8 mouse cellular contexts compared by ENCODE assay signal in the genomic region with DNA sequence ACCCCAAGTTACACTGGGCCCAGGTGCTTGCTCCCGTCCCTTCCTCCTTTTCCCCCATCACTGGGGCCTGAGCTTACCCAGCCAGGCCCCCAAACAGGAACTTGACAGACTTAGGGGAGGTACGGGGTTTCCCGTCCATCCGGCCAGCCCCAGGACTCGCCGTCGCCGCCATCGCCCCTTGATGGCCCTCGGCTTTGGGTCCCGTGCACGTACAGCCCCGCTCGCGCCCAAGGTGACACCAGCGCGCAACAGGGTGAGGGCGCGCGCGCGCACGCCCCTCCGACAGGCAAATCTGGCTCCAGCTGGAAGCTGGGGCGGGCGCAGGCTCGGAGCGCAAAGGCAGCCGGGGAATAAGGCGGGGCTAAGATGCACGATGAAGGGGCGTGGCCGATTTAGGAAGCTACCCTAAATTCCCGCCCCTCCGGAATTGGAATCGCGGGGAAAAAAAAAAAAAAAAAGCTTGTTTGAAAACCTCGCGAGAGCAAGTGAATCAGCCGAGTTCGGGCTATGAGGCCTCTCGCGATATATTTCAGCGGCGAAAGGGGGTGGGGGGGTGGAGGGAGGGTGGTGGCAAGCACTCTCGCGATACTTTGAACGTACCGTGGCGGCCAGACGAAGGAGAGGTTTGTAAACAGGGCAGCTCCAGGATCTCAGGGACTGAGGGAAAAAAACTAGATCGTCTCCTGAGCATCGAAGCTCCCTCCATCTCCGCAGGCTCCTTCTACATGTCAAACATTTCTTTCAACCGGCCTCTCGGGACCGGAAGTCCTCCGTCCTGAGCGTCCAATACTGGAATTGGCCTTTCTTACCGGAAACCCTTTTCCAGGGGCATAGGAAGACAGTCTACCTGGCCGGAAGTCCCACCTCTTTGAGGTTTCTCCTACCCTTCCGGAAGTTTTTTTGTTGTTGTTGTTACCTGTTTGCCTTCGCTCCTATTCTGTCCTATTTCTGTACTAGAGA. TPM values are rescaled to one million over a fixed set of nuclear protein-coding genes. Genes with fewer than 3 reads are reported as not detected.
A peak's percentile ranks its signal among the peaks of the same experiment; 100 is the strongest.
DNase-seq lines count a peak whose midpoint lies in the region; ATAC-seq and TF ChIP-seq lines count a peak whose summit lies in the region.

A gene (plus strand): TSS at position 545 of the 960 bp plus-strand sequence.
A gene (minus strand): TSS at position 789 of the 960 bp plus-strand sequence.

- H3K4me2 ChIP-seq in heart, embryonic 12.5 days, result peak within 1 kb of the TSS; percentile 98
- peak within 1 kb of the TSS; percentile 99 for H3K4me2 ChIP-seq in kidney, postnatal 0 days (ENCODE audit: low read length)
- peak within 1 kb of the TSS; percentile 92 for H3K4me2 ChIP-seq in liver, embryonic 11.5 days
- peak within 1 kb of the TSS; percentile 90 for H3K4me2 ChIP-seq in stomach, embryonic 14.5 days (replicated peaks; ENCODE audit: low read depth, low read length)

- H3K4me1 ChIP-seq in heart, embryonic 12.5 days (replicated peaks), result peaks cover 51% of the 10 kb centered on the region
- H3K4me1 ChIP-seq in kidney, postnatal 0 days (replicated peaks; ENCODE audit: insufficient read depth, low read length), result peaks cover 10% of the 10 kb centered on the region; the same call in 1 of the 2 replicates
- peaks cover 46% of the 10 kb centered on the region for H3K4me1 ChIP-seq in liver, embryonic 11.5 days (replicated peaks; ENCODE audit: control insufficient read depth, insufficient read depth, low read length)
- H3K4me1 ChIP-seq in stomach, embryonic 14.5 days (ENCODE audit: control insufficient read depth, insufficient read depth, low read length), result peaks cover 27% of the 10 kb centered on the region

- TF ChIP-seq CTCF in kidney, postnatal 0 days (IDR thresholded peaks at IDR 0.05; ENCODE audit: low read depth), result peak; percentile 35; the same call in 1 of the 2 replicates

- peak; percentile 99 for DNase-seq in CD4-positive helper T cell, adult 2 months (ENCODE audit: low read depth, low spot score)
- DNase-seq in brain, embryonic 18.5 days (ENCODE audit: low read depth, low spot score), result peak; percentile 99
- peak; percentile 99 for DNase-seq in kidney, postnatal 0 days (ENCODE audit: low spot score)
- DNase-seq in liver, embryonic 11.5 days (ENCODE audit: low spot score), result peak; percentile 96
- DNase-seq in naive thymus-derived CD4-positive, alpha-beta T cell, adult 2 months (ENCODE audit: low read depth), result peak; percentile 98

- peak within 1 kb of the TSS; percentile 97 for H3K9ac ChIP-seq in heart, embryonic 12.5 days
- H3K9ac ChIP-seq in kidney, postnatal 0 days (ENCODE audit: low read depth, low read length), result peak within 1 kb of the TSS; percentile 90
- H3K9ac ChIP-seq in liver, embryonic 11.5 days (ENCODE audit: low read depth, low read length), result peak within 1 kb of the TSS; percentile 95
- peak within 1 kb of the TSS; percentile 66 for H3K9ac ChIP-seq in stomach, embryonic 14.5 days (replicated peaks; ENCODE audit: low read depth, low read length)

- H3K4me3 ChIP-seq in heart, embryonic 12.5 days, result peak within 1 kb of the TSS; percentile 89
- peak within 1 kb of the TSS; percentile 78 for H3K4me3 ChIP-seq in kidney, postnatal 0 days (replicated peaks; ENCODE audit: low read depth, low read length)
- H3K4me3 ChIP-seq in liver, embryonic 11.5 days (ENCODE audit: low read depth, low read length), result peak within 1 kb of the TSS; percentile 92
- H3K4me3 ChIP-seq in stomach, embryonic 14.5 days (ENCODE audit: low read depth, low read length), result peak within 1 kb of the TSS; percentile 72

- H3K27ac ChIP-seq in heart, embryonic 12.5 days (ENCODE audit: poor library complexity, severe bottlenecking), result peak within 1 kb of the TSS; percentile 99
- peak within 1 kb of the TSS; percentile 90 for H3K27ac ChIP-seq in kidney, postnatal 0 days
- peak within 1 kb of the TSS; percentile 98 for H3K27ac ChIP-seq in liver, embryonic 11.5 days (ENCODE audit: low read depth, low read length)
- H3K27ac ChIP-seq in stomach, embryonic 14.5 days (ENCODE audit: low read length), result peak within 1 kb of the TSS; percentile 92

- no peaks in the 10 kb centered on the region for H3K9me3 ChIP-seq in heart, embryonic 12.5 days (replicated peaks)
- H3K9me3 ChIP-seq in kidney, postnatal 0 days (replicated peaks; ENCODE audit: low read length), result no peaks in the 10 kb centered on the region
- H3K9me3 ChIP-seq in liver, embryonic 11.5 days (ENCODE audit: control insufficient read depth, low read length), result no peaks in the 10 kb centered on the region
- H3K9me3 ChIP-seq in stomach, embryonic 14.5 days (ENCODE audit: control insufficient read depth, low read depth, low read length), result no peaks in the 10 kb centered on the region

- peak; percentile 79 for ATAC-seq in erythroid progenitor cell, adult 5-6 weeks (replicated peaks; ENCODE audit: low FRiP score, poor library complexity, severe bottlenecking)
- ATAC-seq in heart, embryonic 12.5 days (ENCODE audit: insufficient number of reproducible peaks, low FRiP score), result peak; percentile 89
- peak; percentile 84 for ATAC-seq in kidney, postnatal 0 days (replicated peaks; ENCODE audit: low FRiP score, low read depth)
- peak; percentile 83 for ATAC-seq in liver, embryonic 11.5 days (replicated peaks; ENCODE audit: low FRiP score)
- ATAC-seq in stomach, embryonic 14.5 days (ENCODE audit: insufficient number of reproducible peaks, insufficient read depth, low FRiP score, low read depth), result peak; percentile 89

- H3K27me3 ChIP-seq in heart, embryonic 12.5 days (replicated peaks), result no peaks in the 10 kb centered on the region
- no peaks in the 10 kb centered on the region for H3K27me3 ChIP-seq in kidney, postnatal 0 days (ENCODE audit: insufficient read depth, low read length)
- H3K27me3 ChIP-seq in liver, embryonic 11.5 days (replicated peaks; ENCODE audit: control insufficient read depth, insufficient read depth, low read length), result no peaks in the 10 kb centered on the region
- H3K27me3 ChIP-seq in stomach, embryonic 14.5 days (ENCODE audit: control insufficient read depth, insufficient read depth, low read length), result no peaks in the 10 kb centered on the region

- H3K36me3 ChIP-seq in heart, embryonic 12.5 days, result peaks cover 68% of the 10 kb centered on the region
- peaks cover 47% of the 10 kb centered on the region for H3K36me3 ChIP-seq in kidney, postnatal 0 days (ENCODE audit: insufficient read depth, low read length)
- H3K36me3 ChIP-seq in liver, embryonic 11.5 days (ENCODE audit: control insufficient read depth, insufficient read depth, low read length), result peaks cover 43% of the 10 kb centered on the region
- H3K36me3 ChIP-seq in stomach, embryonic 14.5 days (ENCODE audit: control insufficient read depth, insufficient read depth, low read length), result peaks cover 51% of the 10 kb centered on the region

- under 1% methylated on average over 63 of the region's 63 CpGs for WGBS in heart, embryonic 12.5 days
- under 1% methylated on average over 63 of the region's 63 CpGs for WGBS in kidney, postnatal 0 days
- under 1% methylated on average over 63 of the region's 63 CpGs for WGBS in liver, embryonic 11.5 days
- WGBS in stomach, embryonic 14.5 days, result under 1% methylated on average over 63 of the region's 63 CpGs

RNA-seq across cellular contexts. Expression of the first gene that starts in this region (rescaled TPM):
- total RNA-seq in erythroid progenitor cell, adult 5-6 weeks (2015; ENCODE audit: low replicate concordance), result 134 and 213 TPM in 2 replicates
- total RNA-seq in erythroid progenitor cell, adult 5-6 weeks (2017; ENCODE audit: low replicate concordance), result 115 and 117 TPM in 2 replicates
- polyA plus RNA-seq in heart, embryonic 12.5 days (2016; fragmentation: Nextera tagmentation; extraction: Ambion mirVana), result 67.4 and 70.1 TPM in 2 replicates
- 109 and 113 TPM in 2 replicates for polyA plus RNA-seq in kidney, postnatal 0 days (2015; fragmentation: Nextera tagmentation; extraction: Ambion mirVana)
- 113 and 114 TPM in 2 replicates for polyA plus RNA-seq in liver, embryonic 11.5 days (2014; fragmentation: Nextera tagmentation; extraction: Ambion mirVana)
- 118 and 120 TPM in 2 replicates for polyA plus RNA-seq in stomach, embryonic 14.5 days (2014; fragmentation: Nextera tagmentation; extraction: Ambion mirVana)

RNA-seq across cellular contexts. Expression of the second gene that starts in this region (rescaled TPM):
- 24.9 and 26.0 TPM in 2 replicates for total RNA-seq in erythroid progenitor cell, adult 5-6 weeks (2015; ENCODE audit: low replicate concordance)
- total RNA-seq in erythroid progenitor cell, adult 5-6 weeks (2017; ENCODE audit: low replicate concordance), result 21.9 and 23.6 TPM in 2 replicates
- polyA plus RNA-seq in heart, embryonic 12.5 days (2016; fragmentation: Nextera tagmentation; extraction: Ambion mirVana), result 227 and 229 TPM in 2 replicates
- polyA plus RNA-seq in kidney, postnatal 0 days (2015; fragmentation: Nextera tagmentation; extraction: Ambion mirVana), result 227 and 239 TPM in 2 replicates
- 115 and 126 TPM in 2 replicates for polyA plus RNA-seq in liver, embryonic 11.5 days (2014; fragmentation: Nextera tagmentation; extraction: Ambion mirVana)
- polyA plus RNA-seq in stomach, embryonic 14.5 days (2014; fragmentation: Nextera tagmentation; extraction: Ambion mirVana), result 151 and 157 TPM in 2 replicates

Comparison
In these comparisons a context has a peak if more than half of its experiments do, and no peak if none do; other contexts are left out.
1. Peak in every context shown above with its lines: DNase-seq, ATAC-seq, H3K4me3 ChIP-seq and H3K27ac ChIP-seq.